Mouse (Mus musculus): ENCODE results near the gene Selenoo.

The Selenoo gene

DNA sequence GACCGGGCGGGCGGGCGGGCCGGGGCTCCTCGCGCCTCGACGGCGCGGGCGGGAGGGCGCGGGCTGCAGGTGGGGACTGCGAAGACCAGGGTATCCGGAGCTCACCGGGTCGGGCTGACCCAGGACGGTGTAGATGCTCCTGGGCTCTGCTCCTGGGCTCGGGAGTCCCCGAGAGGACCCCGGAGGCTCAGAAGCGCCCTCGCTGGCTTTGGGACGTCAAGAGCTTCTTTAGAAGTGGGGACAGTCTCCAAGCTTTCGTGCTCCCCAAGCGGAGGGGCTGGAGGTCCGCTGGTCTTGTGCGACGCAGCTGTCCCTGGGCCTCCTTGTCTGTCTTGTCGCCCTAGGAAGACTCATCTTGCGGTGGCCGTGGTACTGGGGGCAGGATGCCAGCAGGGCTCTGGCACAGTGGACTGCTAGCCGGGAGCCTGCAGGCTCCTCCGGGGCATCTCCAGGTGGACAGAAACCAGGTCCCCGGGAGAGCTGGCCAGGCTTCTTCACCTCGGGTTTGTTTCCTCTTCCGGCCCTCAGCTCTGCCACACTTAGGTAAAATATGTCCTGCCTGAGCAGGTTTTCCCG is 12.6 kb upstream of the Selenoo start:
- DNase-seq: peak; percentile 87

DNA sequence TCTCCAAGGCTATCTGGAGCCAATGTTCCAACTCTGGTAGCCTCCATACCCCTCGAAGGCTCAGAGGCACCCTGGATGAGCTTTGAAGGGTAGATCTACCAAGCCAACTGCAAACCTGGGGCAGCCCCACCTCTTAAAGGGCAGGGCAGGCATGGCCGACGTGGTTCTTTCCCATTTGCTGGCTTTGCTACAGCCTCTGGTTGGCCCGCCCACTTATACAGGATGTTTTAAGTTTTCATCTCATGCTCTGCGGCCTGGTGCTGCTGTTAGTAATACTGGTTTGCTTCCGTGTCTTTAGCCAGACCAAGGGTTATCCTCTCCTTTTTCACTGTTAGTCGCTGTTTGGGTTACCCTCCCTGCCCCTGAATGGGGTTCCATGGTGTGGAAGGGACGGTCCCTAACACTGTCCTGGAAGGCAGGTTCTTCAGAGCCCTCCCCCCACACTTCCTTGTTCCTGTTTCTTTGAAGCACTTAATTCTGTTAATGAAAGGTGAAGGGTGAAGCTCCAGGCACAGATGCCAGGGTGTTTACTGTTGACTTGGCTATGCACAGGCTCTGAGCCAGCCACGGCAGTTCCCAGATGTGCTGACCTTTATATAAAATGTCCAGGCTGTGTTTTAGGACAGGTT is 10.6 kb upstream of the Selenoo start:
- DNase-seq: peak; percentile 59

DNA sequence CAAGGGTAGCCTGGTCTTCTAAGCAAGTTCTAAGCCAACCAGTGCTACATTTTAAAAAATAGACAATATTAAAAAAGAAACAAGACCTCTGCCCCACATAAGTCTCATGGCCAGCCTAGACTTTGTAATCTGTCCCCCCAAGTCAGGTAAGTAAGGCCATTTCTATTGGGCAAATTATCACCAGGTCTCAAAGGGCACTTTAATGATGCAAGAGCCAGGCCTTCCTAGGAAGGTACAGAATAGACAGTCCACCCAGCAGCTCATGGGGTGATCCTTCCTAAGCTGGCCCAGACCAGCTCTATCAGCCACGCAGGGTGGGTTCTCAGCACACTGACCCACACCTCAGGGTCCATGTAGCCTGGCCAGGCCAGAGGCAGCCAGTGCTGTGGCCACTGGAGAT is 5.0 kb upstream of the Selenoo start:
- DNase-seq: no peak

DNA sequence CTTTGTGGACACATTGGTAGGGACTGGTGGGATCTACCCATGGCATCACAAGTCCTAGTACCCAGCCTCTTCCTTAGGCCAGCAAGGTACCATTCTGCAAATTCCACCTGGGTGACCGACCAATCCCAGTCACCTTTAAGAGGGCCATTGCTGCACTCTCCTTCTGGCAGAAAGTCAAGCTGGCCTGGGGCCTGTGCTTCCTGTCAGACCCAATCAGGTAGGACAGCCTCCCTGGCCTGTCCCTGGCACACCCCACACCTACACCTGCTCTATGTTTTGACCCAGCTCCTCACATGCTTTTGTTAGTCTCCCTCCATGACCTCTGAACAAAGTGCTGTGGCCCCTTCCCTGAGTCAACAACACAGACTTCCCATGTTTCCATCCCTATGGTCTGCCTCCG is 4.1 kb upstream of the Selenoo start:
- peak; percentile 59 for DNase-seq

DNA sequence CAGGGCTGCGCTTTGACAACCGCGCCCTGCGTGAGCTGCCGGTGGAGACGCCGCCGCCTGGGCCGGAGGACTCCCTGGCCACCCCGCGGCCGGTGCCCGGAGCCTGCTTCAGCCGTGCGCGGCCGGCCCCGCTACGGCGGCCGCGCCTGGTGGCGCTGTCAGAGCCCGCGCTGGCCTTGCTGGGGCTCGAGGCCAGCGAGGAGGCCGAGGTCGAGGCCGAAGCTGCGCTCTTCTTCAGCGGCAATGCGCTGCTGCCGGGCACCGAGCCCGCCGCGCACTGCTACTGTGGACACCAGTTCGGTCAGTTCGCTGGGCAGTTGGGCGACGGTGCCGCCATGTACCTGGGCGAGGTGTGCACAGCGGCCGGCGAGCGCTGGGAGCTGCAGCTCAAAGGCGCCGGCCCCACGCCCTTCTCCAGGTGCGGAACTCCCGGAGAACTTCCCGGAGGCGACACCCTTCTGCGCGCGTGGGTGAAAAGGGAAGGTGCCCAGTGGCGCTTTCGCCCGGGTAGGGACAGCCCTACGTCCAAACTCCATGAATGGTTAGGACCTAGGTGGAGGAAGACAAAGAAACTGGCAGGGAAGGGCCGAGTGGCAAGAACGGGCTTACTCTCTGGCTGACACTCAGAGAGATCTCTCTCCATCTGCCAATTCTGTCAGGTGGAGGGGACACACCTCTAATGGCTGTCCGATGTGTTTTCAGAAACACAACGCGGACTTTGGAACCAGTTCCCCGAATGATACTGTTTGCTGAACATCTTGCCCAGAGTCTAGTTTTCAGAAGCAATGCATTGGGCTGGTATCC is 566 bp downstream of the Selenoo start:
- DNase-seq: peak; percentile 67

DNA sequence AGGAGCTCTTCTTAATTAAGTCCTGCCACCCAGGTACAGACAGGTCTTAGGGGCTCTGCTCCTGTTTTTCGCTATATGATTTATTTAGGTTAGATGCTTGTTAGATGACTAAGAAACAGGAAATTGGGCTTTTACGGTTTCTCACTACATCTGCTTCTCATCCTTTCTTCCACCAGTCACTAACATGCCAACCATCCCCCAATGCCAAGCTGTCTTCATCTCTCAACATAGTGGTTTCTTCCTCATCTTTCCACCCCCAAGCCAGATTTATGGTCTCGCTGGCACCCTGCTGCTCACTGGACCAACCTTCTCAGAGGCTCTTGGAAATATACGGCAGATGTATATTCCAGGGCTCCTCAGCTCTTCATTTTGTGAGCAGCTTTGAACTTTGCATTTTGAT is 1.8 kb downstream of the Selenoo start:
- no peak for DNase-seq

DNA sequence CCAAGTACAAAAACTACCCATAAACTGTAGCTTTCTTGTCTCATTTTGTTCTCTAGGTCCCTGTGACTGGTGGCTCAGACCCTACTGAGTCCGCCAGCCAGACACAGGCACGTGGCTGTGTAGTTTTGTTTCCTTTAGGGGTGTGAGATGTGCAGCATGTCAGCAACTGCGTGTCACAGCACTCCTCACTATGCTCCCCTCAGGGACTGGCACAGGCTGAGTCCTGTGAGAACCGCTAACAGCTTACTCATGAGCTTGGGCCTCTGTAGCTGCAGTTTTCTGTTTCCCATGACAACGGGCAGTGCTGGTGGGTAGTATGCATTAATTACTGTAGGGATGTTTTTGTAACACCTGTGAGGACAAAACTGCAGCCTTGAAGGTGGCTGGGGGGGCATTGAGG is 3.3 kb downstream of the Selenoo start:
- DNase-seq: no peak

DNA sequence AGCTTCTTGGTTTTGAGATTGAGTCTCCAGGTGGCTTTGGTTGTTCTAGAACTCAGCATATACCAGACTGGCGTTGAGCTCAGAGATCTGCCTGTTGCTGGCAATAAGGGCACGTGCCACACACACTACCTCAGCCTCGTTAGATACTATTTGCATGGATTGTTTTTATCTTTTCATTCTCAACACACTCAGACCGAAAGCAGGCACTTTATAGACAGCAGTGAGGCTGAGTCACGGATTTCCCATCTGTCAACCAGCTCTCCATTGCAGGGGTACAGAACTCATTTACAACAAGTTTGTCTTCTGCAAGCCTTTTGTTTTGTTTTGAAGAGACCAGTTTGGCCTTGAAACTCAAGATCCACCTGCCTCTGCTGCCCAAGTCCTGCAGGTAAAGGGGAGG is 8.6 kb downstream of the Selenoo start:
- DNase-seq: no peak

DNA sequence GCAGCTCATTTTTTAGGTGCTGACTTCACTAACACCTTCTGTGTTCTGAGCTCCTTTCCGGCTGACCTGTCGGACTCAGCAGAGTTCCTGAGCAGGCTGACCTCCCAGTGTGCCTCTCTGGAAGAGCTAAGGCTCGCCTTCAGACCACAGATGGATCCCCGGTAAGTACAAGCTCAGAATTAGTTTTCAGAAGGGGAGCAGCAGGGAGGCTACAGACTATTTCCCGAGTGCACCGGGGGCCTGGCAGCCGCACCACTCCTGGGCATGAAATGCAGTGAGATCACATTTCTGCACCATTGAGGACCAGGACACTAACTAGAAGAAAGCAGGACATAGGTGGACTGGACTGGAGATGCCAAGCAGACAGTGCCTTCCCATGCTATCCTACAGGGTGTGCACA is 9.7 kb downstream of the Selenoo start:
- peak; percentile 88 for DNase-seq

DNA sequence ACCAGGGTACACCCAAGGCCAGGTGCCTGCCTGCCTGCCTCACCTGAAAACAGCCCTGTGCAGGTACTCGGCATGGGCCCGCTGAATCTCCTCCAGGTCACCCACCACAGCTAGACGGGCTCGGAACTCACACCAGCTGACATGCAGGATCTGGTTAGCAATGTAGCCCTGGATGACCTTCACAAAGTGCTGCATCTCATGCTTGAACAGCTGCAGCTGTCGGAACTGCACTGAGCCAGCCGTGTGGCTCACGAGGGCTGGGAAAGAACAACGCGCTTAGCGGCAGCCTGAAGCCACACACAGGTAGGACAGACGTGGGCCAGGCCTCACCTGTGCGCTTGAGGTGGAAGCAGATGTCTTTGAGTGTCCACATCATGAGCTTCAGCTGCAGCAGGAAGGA is 11.9 kb downstream of the Selenoo start:
- no peak for DNase-seq

DNA sequence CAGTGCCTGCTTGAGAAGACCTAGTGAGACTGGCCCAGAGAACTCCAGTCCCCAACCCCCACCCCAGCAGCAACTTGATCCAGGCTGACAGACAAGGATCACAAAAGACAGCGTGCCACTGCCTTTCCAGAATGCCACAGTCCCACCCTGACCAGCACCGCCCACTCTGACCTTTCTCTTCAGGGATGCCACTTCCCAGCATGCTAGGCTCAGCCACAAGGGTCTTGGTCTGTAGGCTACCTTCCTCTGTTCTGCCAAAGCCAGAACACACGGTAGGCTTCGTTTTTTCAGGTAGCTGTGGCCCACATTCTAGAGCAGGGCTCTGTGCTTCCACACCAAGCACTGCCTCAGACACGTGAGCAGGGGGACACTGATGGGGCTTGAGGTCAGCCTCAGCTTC is 13.8 kb downstream of the Selenoo start:
- DNase-seq: peak; percentile 60

DNA sequence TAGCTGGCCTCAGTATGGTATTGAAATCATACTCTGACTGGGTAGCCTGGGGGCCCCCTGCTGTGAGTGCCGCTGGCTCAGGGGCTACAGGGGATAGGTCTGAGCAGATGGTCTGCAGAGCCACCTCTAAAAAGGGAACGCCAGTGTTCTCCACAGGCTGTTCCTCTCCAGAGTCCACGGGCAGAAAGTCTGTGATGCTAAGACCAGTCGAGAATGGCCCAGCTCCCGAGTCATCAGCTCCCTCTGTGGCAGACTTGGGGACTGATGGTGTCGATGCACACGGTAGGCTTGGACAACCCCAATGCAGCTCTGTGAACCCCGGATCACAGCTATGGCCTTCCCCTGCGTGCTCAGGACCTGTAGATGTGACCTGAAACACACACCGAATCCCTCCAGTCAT is 15.0 kb downstream of the Selenoo start:
- DNase-seq: peak; percentile 87

DNA sequence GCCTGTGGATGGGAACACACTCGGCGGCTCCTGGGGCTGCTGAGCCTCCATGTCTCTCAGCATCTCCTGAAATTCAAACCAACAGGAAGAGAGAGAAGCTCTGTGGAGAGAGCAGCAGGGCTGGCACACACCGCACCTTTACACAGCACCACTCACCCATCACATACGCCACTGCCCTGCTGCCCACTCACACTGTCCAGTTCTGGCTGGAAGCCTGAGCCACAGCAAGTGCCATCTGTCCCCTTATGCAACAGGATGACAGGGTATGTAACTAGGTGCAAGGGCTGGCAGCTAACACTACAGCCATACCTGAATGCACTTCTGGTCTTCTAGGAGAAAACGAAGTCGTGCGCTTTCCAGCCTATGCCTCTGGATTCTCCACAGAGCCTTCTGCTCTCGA is 15.5 kb downstream of the Selenoo start:
- peak; percentile 98 for DNase-seq

DNA sequence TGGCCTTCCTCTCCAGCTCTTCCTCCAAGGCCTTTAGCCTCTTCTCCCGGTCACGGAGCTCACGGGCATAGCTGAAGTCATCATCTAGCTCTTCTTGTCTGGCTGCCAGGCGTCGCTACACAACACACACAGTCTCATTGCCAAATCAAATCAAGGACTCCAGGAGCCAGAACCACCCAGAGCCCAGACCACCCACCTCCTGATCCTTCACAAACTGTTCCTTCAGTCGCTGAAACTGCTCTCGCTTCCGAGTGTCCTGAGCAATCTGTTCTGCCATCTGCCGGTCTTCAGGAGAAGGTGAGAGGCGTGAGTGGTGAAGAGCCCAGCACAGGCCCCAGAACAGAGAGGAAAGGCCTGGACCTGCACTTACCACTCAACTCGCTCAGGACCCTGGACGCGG is 17.2 kb downstream of the Selenoo start:
- DNase-seq: peak; percentile 93

DNA sequence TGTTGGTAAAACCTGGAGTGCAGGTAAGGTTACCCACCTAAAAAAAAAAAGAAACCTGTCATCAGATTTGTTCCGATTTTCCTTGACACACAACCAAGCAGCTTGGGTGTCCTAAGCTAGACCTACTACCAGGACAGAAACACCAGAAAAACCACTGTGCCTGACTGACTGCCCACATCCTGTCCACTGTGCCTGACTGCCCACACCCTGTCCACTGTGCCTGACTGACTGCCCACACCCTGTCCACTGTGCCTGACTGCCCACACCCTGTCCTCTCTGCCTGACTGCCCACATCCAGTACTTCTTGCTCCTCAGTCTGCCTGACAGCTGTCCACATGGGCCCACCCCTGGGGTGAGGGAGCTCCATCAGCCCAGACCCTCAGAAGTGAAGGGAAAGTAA is 18.1 kb downstream of the Selenoo start:
- no peak for DNase-seq

DNA sequence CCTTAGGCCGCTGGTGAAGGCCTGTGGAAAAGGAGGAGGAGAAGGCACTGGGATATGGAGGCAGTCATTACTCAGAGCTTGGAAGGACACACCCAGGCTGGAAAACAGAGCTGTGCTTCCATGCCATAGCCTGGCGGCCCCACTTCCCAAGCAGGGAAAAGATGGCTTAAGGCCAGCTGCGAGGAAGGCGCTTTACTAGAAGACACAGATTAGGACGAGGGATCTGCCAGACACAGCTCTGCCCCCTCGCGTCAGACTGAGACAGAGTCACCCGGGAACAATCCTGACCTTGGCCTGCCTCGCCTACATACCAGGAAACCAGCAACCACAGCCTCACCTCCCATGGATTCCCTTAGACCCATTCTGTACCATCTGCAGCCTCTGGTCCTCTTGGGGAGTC is 21.3 kb downstream of the Selenoo start:
- DNase-seq: peak; percentile 85

DNA sequence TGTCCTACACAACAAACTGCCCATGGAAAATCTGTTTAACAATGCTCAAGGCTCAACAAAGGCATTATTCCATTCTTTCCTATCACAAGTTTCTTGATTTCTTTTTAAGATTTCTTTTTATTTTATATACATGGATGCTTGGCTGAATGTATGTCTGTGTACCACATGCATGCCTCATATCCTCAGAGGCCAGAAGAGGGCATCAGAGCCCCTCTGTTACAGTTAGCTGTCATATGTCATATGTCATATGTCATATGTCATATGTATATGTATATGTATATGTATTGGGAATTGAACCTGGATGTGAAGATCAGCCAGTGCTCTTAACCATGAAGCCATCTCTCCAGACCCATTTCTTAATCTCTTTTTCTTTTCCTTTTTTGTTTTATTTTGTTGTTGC is 29.1 kb downstream of the Selenoo start:
- DNase-seq: no peak

DNA sequence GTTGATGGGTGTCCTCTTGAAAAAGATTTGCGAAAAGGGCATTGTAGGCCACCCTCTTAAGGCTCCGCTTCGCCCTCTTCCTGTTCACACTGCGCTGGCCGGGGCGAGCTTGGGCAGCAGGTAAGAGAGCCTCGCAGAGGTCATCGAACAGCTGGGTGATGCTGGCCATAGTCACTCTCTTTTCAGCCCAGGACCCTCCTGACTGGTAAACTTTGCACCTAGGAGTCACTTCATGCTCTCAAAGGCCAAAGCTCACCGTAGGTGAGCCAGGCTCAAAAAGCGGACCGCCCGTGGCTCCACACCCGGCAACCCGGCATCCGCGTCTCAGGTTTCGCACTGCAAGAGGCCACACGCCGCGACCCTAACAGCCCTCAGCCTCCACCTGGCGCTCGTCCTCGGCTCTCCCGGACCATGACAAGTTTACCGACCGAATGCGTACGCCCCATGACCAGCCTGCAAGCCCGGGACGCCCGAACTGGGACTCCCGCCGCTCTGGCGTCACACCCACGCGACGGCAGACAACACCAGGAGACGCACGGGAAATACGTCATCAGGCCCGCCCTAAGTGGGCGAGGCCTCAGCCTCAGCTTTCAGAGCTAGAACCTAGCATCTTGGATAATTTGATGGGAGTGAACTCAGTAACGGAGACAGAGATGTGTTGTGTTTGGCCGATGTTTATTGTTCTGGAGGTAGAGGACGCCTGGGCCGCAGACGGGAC is 33.9 kb downstream of the Selenoo start, which contains the start of gene Tubgcp6:
Gene Tubgcp6, minus strand, starts transcription at position 464 of the 718 bp plus-strand sequence.
- peak; percentile 95 for DNase-seq

DNA sequence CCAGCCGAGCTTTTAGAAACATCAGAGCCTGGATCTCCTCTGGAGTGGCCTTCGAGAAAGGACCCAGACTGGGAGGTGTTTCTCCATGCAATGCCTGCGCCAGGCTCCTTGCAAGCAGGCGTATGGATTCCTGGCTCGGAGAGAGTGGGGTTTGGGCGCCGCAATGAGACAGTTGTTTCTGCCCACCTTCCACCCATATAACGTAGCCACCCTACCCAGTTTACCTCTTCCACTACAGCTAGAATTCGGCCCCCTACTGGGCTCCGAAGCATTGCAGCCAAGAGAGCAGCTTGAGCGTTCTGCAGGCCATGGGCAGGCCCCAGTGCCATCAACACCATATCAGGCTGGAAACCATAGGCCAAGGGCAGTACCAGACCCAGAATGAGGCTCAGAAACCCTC is 34.7 kb downstream of the Selenoo start:
- peak; percentile 78 for DNase-seq

DNA sequence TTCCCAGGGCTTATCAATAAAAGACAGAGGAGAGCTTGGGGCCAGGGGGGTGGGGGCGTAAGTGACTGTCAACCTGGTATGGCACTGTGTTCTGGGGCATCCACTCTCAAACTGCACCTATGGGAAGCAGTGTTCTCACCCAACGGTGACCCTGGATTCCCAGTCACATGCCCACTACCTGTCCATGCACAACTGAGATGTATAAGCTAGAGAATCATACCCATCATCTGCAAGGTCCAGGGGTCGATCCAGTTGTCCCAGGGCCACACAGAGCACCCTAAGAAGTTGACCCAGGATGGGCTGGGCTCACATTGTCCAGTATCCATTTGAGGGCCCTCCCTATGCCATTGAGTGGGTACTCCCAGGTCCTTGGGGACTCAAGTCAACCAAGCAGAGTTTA is 35.4 kb downstream of the Selenoo start:
- peak; percentile 43 for DNase-seq

DNA sequence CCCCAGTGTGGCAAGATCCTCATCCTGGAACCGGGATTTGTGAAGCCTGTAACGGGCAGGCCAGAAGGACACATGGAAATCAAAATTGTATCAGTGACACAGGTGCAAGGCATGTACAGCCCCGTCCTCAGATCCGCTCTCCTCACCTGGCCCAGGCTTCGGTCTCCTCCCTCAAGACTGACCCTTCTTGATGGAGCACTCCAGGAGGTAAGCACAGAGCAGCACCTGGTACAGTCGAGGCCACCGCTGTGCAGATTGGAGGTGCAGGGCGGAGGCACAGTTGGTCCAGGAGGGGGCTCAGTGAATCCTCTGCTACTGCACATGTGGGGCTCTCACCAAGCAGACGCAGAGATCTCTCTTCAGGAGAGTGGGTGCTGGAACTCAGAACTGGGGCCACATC is 36.5 kb downstream of the Selenoo start:
- peak; percentile 54 for DNase-seq

DNA sequence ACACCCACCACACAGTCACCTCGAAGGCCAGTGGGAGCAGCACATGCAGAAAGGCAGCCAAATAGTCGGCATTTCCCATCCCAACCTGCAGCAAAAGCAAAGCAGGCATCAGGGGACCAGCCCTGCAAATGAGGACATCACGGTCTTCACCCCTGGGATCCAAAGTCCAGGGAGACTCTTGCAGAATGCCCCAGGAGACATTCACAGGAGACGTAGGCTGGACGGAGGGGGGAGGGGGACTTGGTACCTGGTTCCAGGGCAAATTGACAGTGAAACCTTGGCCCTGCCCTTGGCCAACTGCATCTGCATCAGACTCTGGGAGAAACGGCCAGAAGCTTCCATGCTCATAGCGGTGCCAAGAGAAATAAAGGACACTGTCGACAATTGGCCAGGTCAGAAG is 37.7 kb downstream of the Selenoo start:
- DNase-seq: peak; percentile 56

DNA sequence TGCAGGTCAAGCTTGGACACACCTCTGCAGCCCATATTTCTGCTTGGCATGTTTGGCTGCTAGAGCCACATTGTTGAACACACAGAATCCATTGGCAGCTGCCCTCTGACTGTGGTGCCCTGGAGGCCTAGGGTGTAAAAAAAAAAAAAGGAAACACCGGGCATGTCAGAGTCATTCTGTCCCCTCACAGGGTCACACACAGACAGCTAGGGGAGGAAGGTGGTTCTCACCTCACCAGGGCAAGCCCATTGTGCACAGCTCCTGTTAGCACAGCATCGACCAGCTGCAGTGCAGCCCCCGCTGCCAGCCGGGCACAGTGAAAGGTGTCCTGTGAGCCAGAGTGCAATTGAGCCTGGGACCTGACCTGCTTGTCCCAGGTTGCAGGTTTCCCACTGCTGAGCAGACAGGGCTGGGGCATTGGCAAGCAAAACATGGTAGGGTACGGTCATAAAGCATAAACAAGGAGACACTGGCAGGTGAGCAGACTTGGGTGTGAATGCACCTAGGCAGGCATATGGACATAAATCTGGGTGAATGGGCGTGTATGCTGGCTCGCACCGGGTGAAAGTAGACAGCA is 38.6 kb downstream of the Selenoo start:
- peak; percentile 61 for DNase-seq
